Mouse (Mus musculus) ES-E14 (cell line): ENCODE data around the gene Rbm28. TPM values are rescaled to one million over a fixed set of nuclear protein-coding genes. Genes with fewer than 3 reads are reported as not detected.

Experiments
- DNase-seq: peaks from one replicate; pipeline ENCODE4 v3.0.0-alpha.2; 2013; ENCODE audit warnings: low read depth, low spot score
- H3K27ac ChIP-seq: 2 replicates; pipeline ENCODE4 v1.5.1; 2012; ENCODE audit warnings: low read depth, mild to moderate bottlenecking, low read length, moderate library complexity, mixed read lengths; ENCODE audit not compliant: poor library complexity, insufficient read depth, severe bottlenecking
- H3K36me3 ChIP-seq: 2 replicates; pipeline ENCODE4 v1.6.1; 2012; ENCODE audit warnings: mild to moderate bottlenecking, low read length, moderate library complexity, mixed read lengths; ENCODE audit not compliant: control insufficient read depth, poor library complexity, insufficient read depth, severe bottlenecking
- H3K4me1 ChIP-seq, 2 experiments: fragments of 150-350 bp in 1 of 2; sonication (generic) in 1 of 2; 2 replicates each; pipeline ENCODE4 v1.6.1; 2012; ENCODE audit warnings: low read length in 2 of 2, mild to moderate bottlenecking in 1 of 2, mixed read lengths in 1 of 2; ENCODE audit not compliant: control insufficient read depth in 2 of 2, insufficient read depth in 2 of 2, poor library complexity in 1 of 2
- H3K4me3 ChIP-seq, 2 experiments: fragments of 150-350 bp in 1 of 2; sonication (generic) in 1 of 2; 2 replicates each; pipeline ENCODE4 v1.5.1; 2012; ENCODE audit warnings: low read length in 2 of 2, low read depth in 1 of 2, mild to moderate bottlenecking in 1 of 2, mixed read lengths in 1 of 2; ENCODE audit not compliant: insufficient read depth in 1 of 2, poor library complexity in 1 of 2, severe bottlenecking in 1 of 2
- H3K9ac ChIP-seq: 2 replicates; pipeline ENCODE4 v1.6.1; 2012; ENCODE audit warnings: low read depth, mild to moderate bottlenecking, low read length, mixed read lengths; ENCODE audit not compliant: poor library complexity, insufficient read depth, severe bottlenecking
- H3K9me3 ChIP-seq: fragments of 150-350 bp; sonication (generic); 2 replicates; pipeline ENCODE4 v1.6.1; 2012; ENCODE audit warnings: low read depth, mild to moderate bottlenecking, low read length; ENCODE audit not compliant: control insufficient read depth, insufficient read depth
- CHD2 ChIP-seq: IDR thresholded peaks from 2 replicates; pipeline ENCODE4 v1.6.1; 2014; ENCODE audit warnings: mild to moderate bottlenecking, low read depth, low read length, inconsistent platforms
- HCFC1 ChIP-seq: IDR thresholded peaks from 2 replicates; pipeline ENCODE4 v1.6.1; 2012; ENCODE audit warnings: low read length, inconsistent platforms, borderline replicate concordance; ENCODE audit not compliant: insufficient read depth
- MAFK ChIP-seq: IDR thresholded peaks from 2 replicates; pipeline ENCODE4 v1.6.1; 2014; ENCODE audit warnings: mild to moderate bottlenecking, low read depth, low read length, inconsistent platforms; ENCODE audit not compliant: insufficient read depth
- ZC3H11A ChIP-seq: IDR thresholded peaks from 2 replicates; pipeline ENCODE4 v1.6.1; 2012; ENCODE audit warnings: low read depth, mild to moderate bottlenecking, inconsistent platforms, low read length, borderline replicate concordance
- ZNF384 ChIP-seq: IDR thresholded peaks from 2 replicates; pipeline ENCODE4 v1.6.1; 2012; ENCODE audit warnings: low read depth, low read length, inconsistent platforms
- in situ Hi-C, 2 experiments: fragments of 600-800 bp; cut with MboI; formaldehyde crosslinking; loops; one replicate each; pipeline ENCODE4 v1.15.1; 2025; ENCODE audit warnings: low sequenced_read_pairs in 2 of 2, inconsistent platforms in 1 of 2; ENCODE audit not compliant: unreplicated experiment in 2 of 2
- total RNA-seq: library from RNA; depleted of rRNA; stranded (reverse); fragments of 300-350 nt; gene quantifications from 2 replicates; pipeline ENCODE4 v1.2.3, GENCODE M21; 2012

The Rbm28 gene
- total RNA-seq, 1 experiment = 58.1 TPM

DNA sequence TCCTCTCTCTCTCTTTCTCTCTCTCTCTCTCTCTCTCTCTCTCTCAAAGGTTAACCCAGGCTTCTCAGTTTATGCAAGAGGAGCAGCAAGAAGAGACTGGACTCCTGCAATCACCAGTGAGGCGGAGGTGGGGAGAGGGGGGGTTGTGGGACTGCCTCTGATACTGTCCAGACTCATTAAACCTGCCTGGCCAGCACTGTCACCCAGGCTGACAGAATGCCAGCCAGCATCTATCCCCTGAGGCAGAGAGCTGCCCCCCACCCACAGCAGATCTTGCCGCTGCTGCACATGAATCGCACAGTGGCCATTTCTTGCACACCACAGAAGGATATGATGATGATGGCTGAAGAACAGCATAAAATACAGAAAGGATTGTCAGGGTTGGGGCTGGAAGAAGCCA is 10.3 kb upstream of the Rbm28 start:
- TF ChIP-seq HCFC1 (no peak), ZC3H11A (no peak), ZNF384 (no peak), MAFK (no peak), CHD2 (no peak)
- in situ Hi-C loops = no loop called here
- no peaks in the 10 kb centered on the region for H3K36me3 ChIP-seq
- DNase-seq = no peak
- no peak overlapping the region for H3K9ac ChIP-seq
- H3K4me3 ChIP-seq = no peak overlapping the region
- H3K27ac ChIP-seq = no peak overlapping the region
- H3K9me3 ChIP-seq = no peaks in the 10 kb centered on the region
- H3K4me1 ChIP-seq = peaks cover 3 to 9% of the 10 kb centered on the region in 2 experiments; a peak in 2 of 4 replicates

DNA sequence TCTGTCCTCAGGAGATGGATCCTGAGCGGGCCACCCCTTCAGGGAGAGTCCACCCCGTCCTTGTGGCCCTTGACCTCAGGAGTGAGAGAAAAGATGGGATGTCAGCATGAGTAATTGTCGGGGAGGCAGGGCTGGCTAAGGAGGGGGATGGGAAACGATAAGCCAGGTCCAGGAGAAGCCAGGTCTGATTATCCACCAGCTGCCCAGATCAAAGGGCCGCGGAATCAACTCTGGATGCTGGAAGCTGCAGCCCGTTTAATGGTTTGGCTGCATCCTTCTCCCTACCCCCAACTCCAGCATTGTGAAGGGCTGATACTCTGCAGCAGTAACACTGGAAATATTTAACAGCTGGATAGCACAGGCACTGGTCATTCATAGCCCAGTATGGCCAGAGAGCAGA is 9.6 kb upstream of the Rbm28 start:
- no peak for TF ChIP-seq HCFC1
- TF ChIP-seq MAFK = no peak
- no peak for TF ChIP-seq ZC3H11A
- no peak for TF ChIP-seq CHD2
- TF ChIP-seq ZNF384 = no peak
- Histone ChIP-seq H3K9ac (no peak overlapping the region), H3K9me3 (no peaks in the 10 kb centered on the region), H3K4me3 (no peak overlapping the region), H3K27ac (no peak overlapping the region), H3K36me3 (no peaks in the 10 kb centered on the region), H3K4me1 (peaks cover 3 to 9% of the 10 kb centered on the region in 2 experiments; a peak in 2 of 4 replicates)
- DNase-seq = no peak
- in situ Hi-C loops = no loop called here

DNA sequence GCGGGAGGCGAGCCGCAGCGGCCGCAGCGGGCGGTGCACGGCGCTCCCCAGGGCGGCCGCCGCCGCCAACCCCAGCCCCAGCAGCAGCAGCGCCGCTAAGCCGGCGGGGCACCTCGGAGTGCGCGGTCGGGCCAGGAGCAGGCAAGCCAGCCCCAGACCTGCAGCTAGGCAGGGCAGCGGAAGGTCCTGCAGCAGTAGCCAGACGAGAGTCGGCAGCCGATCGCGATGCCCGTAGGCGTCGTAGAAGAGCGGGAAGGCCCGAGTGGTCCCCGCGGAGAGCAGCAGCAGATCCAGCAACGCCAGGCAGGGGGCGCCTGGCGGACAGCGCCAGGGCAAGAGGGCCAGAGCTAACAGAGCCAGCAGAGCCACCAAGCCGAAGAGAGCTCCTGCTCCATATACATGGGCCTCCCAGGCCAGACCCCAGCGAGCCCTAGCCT is 6.2 kb upstream of the Rbm28 start:
- in situ Hi-C loops = no loop called here
- H3K4me1 ChIP-seq = no peaks in the 10 kb centered on the region

DNA sequence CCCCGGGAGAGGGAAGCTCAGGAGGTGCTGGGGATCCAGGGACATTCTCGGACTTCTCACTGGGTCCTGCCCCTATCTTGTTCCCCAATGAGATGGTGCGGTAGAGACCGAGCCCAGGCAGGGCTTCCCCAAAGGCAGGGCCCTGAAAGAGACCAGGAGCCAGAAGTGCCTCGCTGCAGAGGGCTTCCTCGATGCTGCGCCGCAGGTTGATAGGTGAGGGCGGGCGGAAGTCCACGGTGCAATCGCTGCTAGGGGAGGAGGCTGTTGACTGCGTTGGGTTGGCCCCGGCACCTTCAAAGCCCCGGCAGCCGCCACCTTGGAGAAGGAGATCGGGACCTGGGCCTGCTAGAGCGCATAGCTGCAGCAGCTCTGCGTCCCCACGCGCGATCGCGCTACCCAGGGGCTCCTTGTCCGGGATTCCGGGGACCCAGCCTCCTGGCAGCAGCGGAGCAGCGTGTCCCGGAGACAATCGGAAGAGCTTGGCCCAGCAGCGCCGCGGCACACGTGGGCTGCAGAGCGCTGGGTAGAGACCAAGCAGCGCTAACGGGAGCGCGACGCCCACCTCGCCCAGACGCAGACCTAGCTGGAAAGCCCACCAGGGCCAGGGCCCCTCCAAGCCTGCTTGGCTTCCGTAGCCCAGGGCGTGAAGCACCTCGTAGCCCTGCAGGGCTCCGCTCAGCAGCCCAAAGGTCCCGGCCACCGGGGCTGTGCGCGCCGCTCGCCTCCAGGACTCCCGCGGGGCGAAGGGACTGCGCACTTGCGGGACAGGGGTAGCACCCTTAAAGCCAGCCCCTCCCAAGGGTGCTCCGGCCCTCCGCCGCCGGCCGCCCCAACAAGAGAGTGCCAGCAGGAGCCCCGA is 5.5 kb upstream of the Rbm28 start:
- no peak for DNase-seq
- in situ Hi-C loops = no loop called here
- Histone ChIP-seq H3K27ac (no peak overlapping the region), H3K9me3 (no peaks in the 10 kb centered on the region), H3K4me3 (peak overlapping the region; percentile 71 to 80), H3K9ac (peak overlapping the region; percentile 77), H3K36me3 (no peaks in the 10 kb centered on the region), H3K4me1 (no peaks in the 10 kb centered on the region)
- TF ChIP-seq CHD2 (no peak), HCFC1 (0 out of 2 replicates have a peak, but pooled peaks have one; percentile 21), MAFK (no peak)

More for the DNA sequence above, 6.2 kb upstream of the Rbm28 start:
- H3K9ac ChIP-seq = peak overlapping the region; percentile 77
- H3K4me3 ChIP-seq = peak overlapping the region; percentile 71 to 80
- TF ChIP-seq HCFC1 (no peak), MAFK (no peak), ZNF384 (no peak), CHD2 (no peak), ZC3H11A (no peak)
- no peak overlapping the region for H3K27ac ChIP-seq
- DNase-seq = no peak
- no peaks in the 10 kb centered on the region for H3K9me3 ChIP-seq
- H3K36me3 ChIP-seq = no peaks in the 10 kb centered on the region

DNA sequence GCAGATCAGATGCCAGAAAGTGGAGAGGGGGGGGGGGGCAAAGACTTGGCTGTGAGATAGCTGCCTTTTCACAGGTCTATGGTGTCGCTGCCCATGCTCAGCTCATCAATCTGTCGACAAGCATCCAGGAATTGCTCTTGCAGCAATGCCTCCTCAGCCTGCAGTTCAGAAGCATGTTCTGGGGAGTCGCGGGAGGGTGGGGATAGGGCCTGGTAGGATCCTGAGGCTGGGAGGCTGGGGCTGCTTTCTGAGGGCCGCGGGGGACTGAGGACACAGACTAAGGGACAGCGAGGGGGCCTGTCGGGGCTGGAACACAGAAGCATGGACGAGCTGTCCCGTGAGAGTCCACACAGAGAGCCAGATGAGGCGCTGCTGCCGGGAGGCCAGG is 4.9 kb upstream of the Rbm28 start:
- Histone ChIP-seq H3K9ac (peak overlapping the region; percentile 77), H3K4me3 (peak overlapping the region; percentile 71 to 80), H3K9me3 (no peaks in the 10 kb centered on the region), H3K36me3 (no peaks in the 10 kb centered on the region), H3K27ac (no peak overlapping the region), H3K4me1 (no peaks in the 10 kb centered on the region)
- TF ChIP-seq MAFK = no peak
- no peak for TF ChIP-seq HCFC1
- no peak for TF ChIP-seq ZC3H11A
- TF ChIP-seq ZNF384 = no peak
- no peak for TF ChIP-seq CHD2
- DNase-seq = no peak
- in situ Hi-C loops = no loop called here
